Mouse (Mus musculus) v-Abl transformed pro-B cells (cell line): ENCODE data around the gene Snap25.

Experiments
- in situ Hi-C, 2 experiments: fragments of 400-800 bp; cut with MboI; formaldehyde crosslinking; loops; one replicate each; pipeline ENCODE4 v1.15.1; 2025; ENCODE audit not compliant: unreplicated experiment in 2 of 2

Gene Snap25

DNA sequence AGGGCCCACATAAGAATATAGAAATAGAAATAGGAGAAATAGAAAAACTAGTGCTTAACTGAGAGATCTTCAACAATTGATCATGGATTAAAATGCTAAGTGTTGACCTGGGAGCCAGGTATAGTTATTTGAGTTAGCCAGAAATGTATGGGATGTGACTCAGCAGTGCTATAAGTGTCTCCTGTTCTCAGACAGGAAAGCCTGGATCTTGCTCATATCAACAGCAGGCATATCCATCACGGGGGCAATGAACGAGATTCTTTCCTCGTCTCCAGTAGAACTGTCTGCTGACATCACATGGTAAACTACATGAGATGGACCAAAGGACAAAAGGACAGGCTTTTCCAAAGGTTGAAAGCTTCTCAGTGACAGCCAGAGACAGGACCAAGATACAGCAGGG is 88.8 kb downstream of the Snap25 start:
- in situ Hi-C loops, result no loop called here

DNA sequence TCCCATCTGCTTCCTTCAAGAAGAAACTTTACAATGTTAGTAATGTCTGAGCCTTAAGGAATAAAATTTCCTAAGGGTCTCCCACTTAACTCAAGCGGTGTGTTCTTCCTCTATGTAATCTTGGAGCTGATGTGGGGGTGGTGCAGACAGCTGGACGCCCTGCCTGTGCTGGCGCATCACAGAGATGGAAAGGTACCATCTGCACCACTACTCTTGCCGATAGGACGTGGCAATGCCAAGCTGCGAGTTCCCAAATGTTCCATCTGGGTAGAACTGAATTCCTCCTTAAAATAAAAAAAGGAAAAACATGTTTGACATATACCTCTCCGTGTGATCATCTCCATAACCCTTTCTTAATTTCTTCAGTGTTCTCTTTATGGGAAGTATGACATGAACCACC is 89.9 kb downstream of the Snap25 start:
- in situ Hi-C loops, result no loop called here

- in situ Hi-C loops, result no loop called here
These were observed 94.9 kb downstream of the Snap25 start for GRCm38 (mm10) chr2:136807992-136808726.

DNA sequence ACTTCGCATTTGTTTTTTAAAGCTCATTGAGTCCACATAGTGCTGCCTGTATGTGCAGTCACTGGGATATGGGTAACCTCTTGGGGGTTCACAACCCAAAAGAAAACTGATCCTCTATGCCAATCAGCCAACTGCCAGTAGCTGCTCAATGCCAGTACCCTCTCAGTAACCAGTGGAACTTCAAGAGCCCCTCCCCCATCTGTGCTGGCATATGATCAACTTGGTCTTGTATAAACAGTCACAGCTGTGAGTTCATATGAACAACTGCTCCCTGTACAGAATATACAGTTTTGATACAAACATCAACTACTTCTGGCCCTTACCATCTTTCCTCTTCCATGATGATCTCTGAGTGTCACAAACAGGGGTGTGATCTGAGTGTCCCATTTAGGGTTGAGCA is 98.1 kb downstream of the Snap25 start:
- in situ Hi-C loops, result no loop called here

DNA sequence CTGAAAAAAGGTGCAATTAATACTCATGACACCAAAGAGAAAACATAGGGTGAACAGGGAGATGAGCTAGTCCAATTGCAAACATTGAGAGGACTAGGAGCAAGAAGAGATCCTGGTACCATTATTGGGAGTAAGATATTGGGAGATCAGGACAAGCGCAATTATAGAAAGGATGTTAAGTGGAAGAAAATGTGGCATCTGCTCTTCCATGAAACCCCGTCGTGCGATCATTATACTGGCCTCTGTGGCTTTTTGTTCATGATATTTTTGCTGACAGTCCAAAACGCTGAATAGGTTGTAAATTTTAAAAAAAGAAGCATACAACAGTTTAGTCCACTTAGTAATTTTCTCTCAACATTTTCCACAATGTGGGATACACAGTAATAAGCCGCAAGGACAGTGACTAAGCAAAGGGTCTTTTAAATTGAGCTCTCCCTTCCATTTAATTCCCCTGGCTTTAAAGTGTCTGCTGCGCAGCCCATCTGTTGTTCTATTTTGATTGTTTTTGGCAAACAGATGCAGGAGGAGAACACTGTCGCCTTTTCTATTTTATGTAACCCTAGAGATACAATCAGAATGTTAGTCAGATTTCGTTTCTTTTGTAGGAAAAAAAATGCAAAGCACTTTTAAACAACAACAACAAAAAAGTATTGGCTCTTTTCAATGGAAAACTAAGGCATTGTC is 103.6 kb downstream of the Snap25 start:
- in situ Hi-C loops, result no loop called here

- in situ Hi-C loops, result no loop called here
These were observed 110.8 kb downstream of the Snap25 start for GRCm38 (mm10) chr2:136823751-136824716.

DNA sequence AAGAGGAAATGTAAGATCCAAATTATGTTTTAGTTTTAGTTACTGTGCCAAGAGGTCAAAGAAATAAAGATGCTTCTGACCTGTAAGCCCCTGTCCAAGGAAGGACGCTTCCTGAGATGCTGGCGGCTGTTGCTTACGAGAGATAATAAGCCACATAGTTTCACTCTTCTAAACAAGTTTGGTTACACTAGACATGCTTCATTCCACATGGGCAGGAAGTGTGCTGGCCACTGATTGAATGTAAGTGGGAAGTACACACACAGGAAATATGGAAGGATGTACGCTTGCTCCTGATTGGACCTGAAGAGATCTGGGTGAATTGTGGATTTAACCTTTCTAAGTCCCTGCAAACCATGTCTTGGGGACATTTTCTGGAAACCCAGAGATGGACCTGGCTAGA is 114.4 kb downstream of the Snap25 start:
- in situ Hi-C loops, result no loop called here
